Mouse (Mus musculus) liver, adult 2 months (tissue): ENCODE results near the gene Cd300ld2. TPM values are rescaled to one million over a fixed set of nuclear protein-coding genes. Genes with fewer than 3 reads are reported as not detected.

Experiments
- DNase-seq: peaks from one replicate; pipeline ENCODE4 v3.0.0-alpha.2; 2011; ENCODE audit warnings: low read depth, low spot score; ENCODE audit errors: extremely low read depth
- H3K27ac ChIP-seq: fragments of 200-500 bp; replicated peaks from 2 replicates; pipeline ENCODE4 v1.5.1; 2012; ENCODE audit warnings: low read depth, mild to moderate bottlenecking, control low read depth, inconsistent platforms, low read length; ENCODE audit not compliant: insufficient read depth
- H3K27me3 ChIP-seq: fragments of 200-500 bp; 2 replicates; pipeline ENCODE4 v1.6.1; 2012; ENCODE audit warnings: mild to moderate bottlenecking, moderate library complexity, low read length, inconsistent platforms; ENCODE audit not compliant: control insufficient read depth, insufficient read depth
- H3K36me3 ChIP-seq: fragments of 200-500 bp; 2 replicates; pipeline ENCODE4 v1.6.1; 2012; ENCODE audit warnings: low read length, inconsistent platforms; ENCODE audit not compliant: control insufficient read depth, insufficient read depth
- H3K4me1 ChIP-seq: fragments of 200-500 bp; 2 replicates; pipeline ENCODE4 v1.6.1; 2011; ENCODE audit warnings: low read length; ENCODE audit not compliant: control insufficient read depth, insufficient read depth
- H3K4me3 ChIP-seq: fragments of 200-500 bp; 2 replicates; pipeline ENCODE4 v1.5.1; 2011; ENCODE audit warnings: low read depth, mild to moderate bottlenecking, control low read depth, low read length, moderate library complexity; ENCODE audit not compliant: insufficient read depth
- H3K79me2 ChIP-seq: fragments of 200-500 bp; 2 replicates; pipeline ENCODE4 v1.6.1; 2012; ENCODE audit warnings: inconsistent platforms, mild to moderate bottlenecking, low read length, moderate library complexity; ENCODE audit not compliant: control insufficient read depth, insufficient read depth
- H3K9ac ChIP-seq: fragments of 200-500 bp; 2 replicates; pipeline ENCODE4 v1.6.1; 2012; ENCODE audit warnings: low read depth, mild to moderate bottlenecking, control low read depth, inconsistent platforms, low read length
- CTCF ChIP-seq: fragments of 200-500 bp; IDR thresholded peaks from 2 replicates; pipeline ENCODE4 v1.5.1; 2011; ENCODE audit warnings: low read depth, low read length, control low read depth
- POLR2A ChIP-seq: fragments of 200-500 bp; IDR thresholded peaks from 2 replicates; pipeline ENCODE4 v1.6.1; 2011; ENCODE audit warnings: low read length, control low read depth; ENCODE audit not compliant: insufficient read depth; ENCODE audit errors: extremely low read depth
- WGBS: fragments of 180-500 bp; shearing (Covaris S2); methylation state at CpG from one replicate; pipeline ENCODE4 v1.1.7; 2018; 5-methylcytosine and 5-hydroxymethylcytosine counted together
- polyA plus RNA-seq: library from polyadenylated mRNA; depleted of rRNA; stranded (reverse); fragments of >200 nt; gene quantifications from 2 replicates; pipeline ENCODE4 v1.2.3, GENCODE M21; 2012
- total RNA-seq: library from RNA; depleted of rRNA; stranded (reverse); fragments of >200 nt; gene quantifications from 2 replicates; pipeline ENCODE4 v1.2.3, GENCODE M21; 2014

Cd300ld2 gene
- total and polyA plus RNA-seq, 2 experiments: not detected

DNA sequence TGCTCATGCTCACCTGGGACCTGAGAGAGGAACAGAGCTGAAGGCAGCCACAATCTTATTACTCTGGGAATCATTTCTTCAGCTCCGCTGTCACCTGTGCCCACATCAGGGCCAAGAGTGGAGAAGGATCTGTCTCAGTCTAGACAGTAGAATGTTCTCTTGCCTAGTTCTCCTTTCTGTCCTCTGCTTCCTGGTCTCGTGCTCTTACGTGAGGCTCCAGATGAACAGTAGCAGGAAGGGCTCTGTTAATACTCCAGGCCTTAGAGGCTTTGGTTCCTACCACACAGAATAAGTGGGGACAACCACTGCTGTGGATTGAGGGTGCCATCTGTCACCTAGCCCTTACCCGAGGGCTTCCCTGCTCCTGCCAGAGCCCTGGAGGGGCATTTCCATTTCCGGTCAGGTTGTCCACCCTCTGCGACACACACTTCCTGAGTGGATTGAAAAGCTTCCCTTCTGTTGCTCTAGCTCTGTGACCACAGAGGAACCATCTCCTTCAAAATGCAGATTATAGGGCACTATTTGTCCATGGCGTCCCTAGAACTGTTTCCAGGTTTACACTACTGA is 14.4 kb downstream of the Cd300ld2 start, which contains the start of gene Cd300c2:
TSS of gene Cd300c2 (minus strand) at position 407 of the 567 bp plus-strand sequence.
- H3K4me1 ChIP-seq: no peaks in the 10 kb centered on the region
- no peaks in the 10 kb centered on the region for H3K36me3 ChIP-seq
- peak within 1 kb of the TSS; percentile 64 for H3K27ac ChIP-seq
- peak; percentile 36 for DNase-seq
- H3K79me2 ChIP-seq: no peaks in the 10 kb centered on the region
- peak within 1 kb of the TSS; percentile 14 for H3K4me3 ChIP-seq
- no peaks in the 10 kb centered on the region for H3K27me3 ChIP-seq
- WGBS: 83% methylated on average over 7 of the region's 7 CpGs
- no peak for TF ChIP-seq POLR2A
- no peak for TF ChIP-seq CTCF
- H3K9ac ChIP-seq: no peak within 1 kb of the TSS

DNA sequence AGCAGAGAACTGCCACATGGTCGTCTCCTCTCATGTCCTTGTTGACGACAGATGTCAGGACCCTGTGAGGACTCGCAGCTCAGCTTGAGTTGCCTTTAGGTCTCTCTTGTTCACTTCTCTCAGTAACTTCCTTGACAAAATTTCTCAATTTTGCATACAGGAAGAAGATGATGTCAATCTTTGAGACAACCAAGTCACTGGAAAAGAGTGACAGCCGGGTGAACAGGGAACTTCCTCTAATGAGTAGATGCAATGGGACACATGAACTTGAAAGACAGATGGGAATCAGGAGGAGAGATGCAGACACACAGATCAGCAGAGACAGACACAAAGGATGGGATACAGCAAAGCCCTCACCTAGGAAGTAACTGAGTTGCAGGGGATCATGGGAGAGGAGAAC is 26.2 kb downstream of the Cd300ld2 start, which contains the start of gene Cd300ld:
TSS of gene Cd300ld (minus strand) at position 130 of the 400 bp plus-strand sequence.
- H3K27ac ChIP-seq: no peak within 1 kb of the TSS
- no peak for TF ChIP-seq CTCF
- no peak for TF ChIP-seq POLR2A
- WGBS: 74% methylated on average over 4 of the region's 4 CpGs

DNA sequence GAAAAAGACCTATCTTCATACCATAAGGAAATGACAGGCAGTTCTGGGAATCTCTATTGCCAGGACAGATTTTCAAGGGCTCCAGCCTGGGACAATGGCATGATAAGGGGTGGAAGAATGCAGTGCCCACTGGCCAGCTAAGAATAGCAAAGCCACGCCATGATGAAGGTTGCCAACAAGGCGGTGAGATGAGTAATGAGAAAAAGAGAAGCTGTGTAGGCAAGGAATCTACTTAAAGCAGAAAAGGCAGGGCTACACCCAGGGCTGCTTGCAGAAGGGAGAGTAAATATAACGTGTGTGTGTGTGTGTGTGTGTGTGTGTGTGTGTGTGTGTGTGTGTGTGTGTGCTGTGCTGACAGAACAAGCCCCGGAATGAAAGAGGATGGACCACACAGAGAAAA is 34.1 kb downstream of the Cd300ld2 start:
- Histone ChIP-seq H3K36me3 (no peaks in the 10 kb centered on the region), H3K4me1 (no peaks in the 10 kb centered on the region), H3K27me3 (no peaks in the 10 kb centered on the region), H3K27ac (no peak overlapping the region), H3K4me3 (no peak overlapping the region), H3K9ac (no peak overlapping the region), H3K79me2 (no peaks in the 10 kb centered on the region)
- no peak for TF ChIP-seq CTCF
- TF ChIP-seq POLR2A: no peak
- DNase-seq: no peak
- 64% methylated on average over 4 of the region's 4 CpGs for WGBS

More for the DNA sequence above, 26.2 kb downstream of the Cd300ld2 start, which contains the start of gene Cd300ld:
- Histone ChIP-seq H3K36me3 (no peaks in the 10 kb centered on the region), H3K4me3 (peak within 1 kb of the TSS; percentile 18), H3K79me2 (no peaks in the 10 kb centered on the region), H3K9ac (no peak within 1 kb of the TSS), H3K4me1 (no peaks in the 10 kb centered on the region), H3K27me3 (no peaks in the 10 kb centered on the region)
- DNase-seq: peak; percentile 31

DNA sequence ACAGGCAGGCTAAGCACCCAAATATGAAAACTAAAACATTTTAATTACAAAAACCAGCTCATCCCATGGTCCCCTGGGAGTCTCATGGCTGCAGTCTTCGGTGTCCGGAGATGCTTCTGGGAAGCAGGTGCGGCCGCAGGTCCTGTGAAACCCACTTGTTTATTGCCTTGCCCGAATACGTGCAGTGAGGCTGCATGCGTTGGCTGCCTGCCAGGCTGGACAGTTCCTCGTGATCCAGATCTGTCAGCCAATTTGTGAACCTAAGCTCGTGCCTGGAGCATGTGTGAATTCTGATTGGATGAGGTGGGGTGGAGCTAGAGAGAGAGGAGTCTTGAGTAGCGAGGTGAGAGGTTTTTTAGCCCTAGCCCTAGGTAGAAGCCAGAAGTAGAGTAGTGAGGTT is 43.3 kb downstream of the Cd300ld2 start:
- H3K4me3 ChIP-seq: no peak overlapping the region
- H3K4me1 ChIP-seq: no peaks in the 10 kb centered on the region
- no peaks in the 10 kb centered on the region for H3K36me3 ChIP-seq
- H3K27ac ChIP-seq: no peak overlapping the region
- 81% methylated on average over 10 of the region's 10 CpGs for WGBS
- DNase-seq: no peak
- no peak overlapping the region for H3K9ac ChIP-seq
- no peaks in the 10 kb centered on the region for H3K79me2 ChIP-seq
- H3K27me3 ChIP-seq: no peaks in the 10 kb centered on the region
- no peak for TF ChIP-seq CTCF
- TF ChIP-seq POLR2A: no peak

DNA sequence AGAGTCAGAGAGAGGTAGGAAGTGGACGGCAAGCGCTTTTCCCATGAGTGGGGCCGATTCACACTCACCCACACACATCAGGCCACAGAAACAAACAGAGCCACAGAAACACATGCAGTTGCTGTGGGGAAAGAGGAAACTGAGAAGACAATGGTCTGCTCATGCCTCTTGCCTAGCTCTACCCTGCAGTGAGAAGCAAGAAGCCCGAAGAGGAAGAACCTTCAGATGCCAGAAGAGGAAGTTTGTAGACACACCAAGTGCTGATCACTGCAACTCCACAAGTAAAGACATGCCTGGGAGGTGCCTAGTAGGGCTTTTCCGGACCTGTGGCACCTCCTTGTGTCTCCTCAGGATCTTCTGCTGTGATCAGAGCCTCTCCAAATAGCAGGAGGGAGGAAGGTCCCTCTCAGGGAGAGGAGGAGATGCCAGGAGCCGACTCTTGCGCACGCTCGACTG is 47.2 kb downstream of the Cd300ld2 start, which contains the start of gene Cd300c:
TSS of gene Cd300c (minus strand) at position 406 of the 456 bp plus-strand sequence.
- peak; percentile 26 for DNase-seq
- Histone ChIP-seq H3K36me3 (no peaks in the 10 kb centered on the region), H3K9ac (no peak within 1 kb of the TSS), H3K4me3 (no peak within 1 kb of the TSS), H3K79me2 (no peaks in the 10 kb centered on the region), H3K27ac (peak within 1 kb of the TSS; percentile 41; the same call in 1 of the 2 replicates), H3K4me1 (no peaks in the 10 kb centered on the region), H3K27me3 (no peaks in the 10 kb centered on the region)
- TF ChIP-seq POLR2A: no peak
- TF ChIP-seq CTCF: no peak
- WGBS: 87% methylated on average over 9 of the region's 9 CpGs

DNA sequence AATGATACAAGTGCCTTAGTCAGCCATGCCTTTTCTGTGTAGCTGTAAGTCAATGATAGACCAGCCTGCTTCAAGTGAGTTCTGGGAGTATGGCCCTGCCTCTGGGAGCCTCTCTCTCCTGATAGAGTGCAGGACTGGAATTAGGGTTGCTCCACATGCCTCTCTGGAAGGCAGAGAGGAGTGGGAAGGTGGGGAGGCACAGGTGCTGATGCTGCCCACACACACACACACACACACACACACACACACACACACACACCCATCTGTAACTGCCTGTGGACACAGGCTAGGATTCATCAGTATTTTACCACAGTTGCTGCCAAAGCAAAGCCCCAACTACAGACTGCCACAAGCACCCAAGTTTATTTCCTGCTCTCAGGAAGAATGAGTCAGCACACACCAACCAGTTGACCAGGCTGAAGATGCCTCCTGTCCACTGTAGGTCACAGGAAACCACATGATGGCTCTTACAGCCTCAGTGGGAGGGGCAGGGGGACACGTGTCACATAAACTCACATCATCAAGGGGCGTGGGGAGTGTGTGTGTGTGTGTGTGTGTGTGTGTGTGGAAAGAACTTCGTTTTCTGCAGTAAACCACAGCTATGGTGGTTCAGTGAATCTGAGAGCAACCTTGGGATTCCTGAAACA is 50.7 kb downstream of the Cd300ld2 start:
- no peak overlapping the region for H3K27ac ChIP-seq
- WGBS: 61% methylated on average over 3 of the region's 3 CpGs
- H3K4me1 ChIP-seq: no peaks in the 10 kb centered on the region
- no peaks in the 10 kb centered on the region for H3K79me2 ChIP-seq
- no peaks in the 10 kb centered on the region for H3K27me3 ChIP-seq
- H3K4me3 ChIP-seq: no peak overlapping the region
- no peak overlapping the region for H3K9ac ChIP-seq
- DNase-seq: peak; percentile 33
- no peaks in the 10 kb centered on the region for H3K36me3 ChIP-seq
- no peak for TF ChIP-seq POLR2A
- no peak for TF ChIP-seq CTCF
